Mouse (Mus musculus) frontal cortex, adult (tissue): ENCODE measurements at regions not wholly inside any gene's neighbourhood (a gene's known extent, or its start where the extent isn't known, plus 50 kb on each side); places are given as distances from the start of the nearest gene placed in this dataset.

ENCODE experiments used
- ATAC-seq: cut with Nextera tagmentation; 2 replicates; pipeline ENCODE4 v1.9.2; 2017; ENCODE audit warnings: mild to moderate bottlenecking, moderate library complexity, mixed read lengths; ENCODE audit not compliant: low TSS enrichment

- ATAC-seq: no peak
Observed at GRCm38 (mm10) chr7:111242646-111243045, 159.8 kb upstream of the Eif4g2 start.

- ATAC-seq: no peak
Observed at GRCm38 (mm10) chr7:111241538-111241937, 158.7 kb upstream of the Eif4g2 start.

GRCm38 (mm10) chr7:111240234-111240826, 157.5 kb upstream of the Eif4g2 start:
- ATAC-seq: no peak

- no peak for ATAC-seq
Observed at GRCm38 (mm10) chr7:111237819-111238218, 155.0 kb upstream of the Eif4g2 start.

- ATAC-seq: peak; percentile 89
Observed at GRCm38 (mm10) chr7:111230630-111231029, 147.8 kb upstream of the Eif4g2 start.

- ATAC-seq: no peak
Observed at GRCm38 (mm10) chr7:111227082-111227481, 144.3 kb upstream of the Eif4g2 start.

GRCm38 (mm10) chr7:111226026-111226656, 143.3 kb upstream of the Eif4g2 start:
- ATAC-seq: no peak

GRCm38 (mm10) chr7:111215586-111215985, 132.8 kb upstream of the Eif4g2 start:
- ATAC-seq: no peak

GRCm38 (mm10) chr7:111214226-111214906, 131.5 kb upstream of the Eif4g2 start:
- ATAC-seq: no peak

GRCm38 (mm10) chr7:111212188-111212587, 129.4 kb upstream of the Eif4g2 start:
- ATAC-seq: no peak

GRCm38 (mm10) chr7:111211641-111212040, 128.8 kb upstream of the Eif4g2 start:
- no peak for ATAC-seq

GRCm38 (mm10) chr7:111210282-111210681, 127.5 kb upstream of the Eif4g2 start:
- ATAC-seq: no peak

- ATAC-seq: no peak
Observed at GRCm38 (mm10) chr7:111205876-111206275, 123.0 kb upstream of the Eif4g2 start.

GRCm38 (mm10) chr7:111198608-111199355, 116.0 kb upstream of the Eif4g2 start:
- no peak for ATAC-seq

- no peak for ATAC-seq
Observed at GRCm38 (mm10) chr7:111191674-111192073, 108.8 kb upstream of the Eif4g2 start.

- no peak for ATAC-seq
Observed at GRCm38 (mm10) chr7:111191216-111191615, 108.4 kb upstream of the Eif4g2 start.

GRCm38 (mm10) chr7:111189731-111190130, 106.9 kb upstream of the Eif4g2 start:
- no peak for ATAC-seq

GRCm38 (mm10) chr7:111185954-111186353, 103.1 kb upstream of the Eif4g2 start:
- no peak for ATAC-seq

GRCm38 (mm10) chr7:111183512-111183911, 100.7 kb upstream of the Eif4g2 start:
- peak; percentile 32; the same call in 1 of the 2 replicates for ATAC-seq

- ATAC-seq: peak; percentile 87
Observed at GRCm38 (mm10) chr7:111182319-111182718, 99.5 kb upstream of the Eif4g2 start.

GRCm38 (mm10) chr7:111179401-111180271, 96.8 kb upstream of the Eif4g2 start:
- ATAC-seq: no peak
